Mouse (Mus musculus): ENCODE results near the gene Arhgef15. TPM values are rescaled to one million over a fixed set of nuclear protein-coding genes. Genes with fewer than 3 reads are reported as not detected.
A peak's percentile ranks its signal among the peaks of the same experiment; 100 is the strongest.

Arhgef15 gene
- polyA plus RNA-seq, 1 experiment from 2014 or later = 13.1 TPM

DNA sequence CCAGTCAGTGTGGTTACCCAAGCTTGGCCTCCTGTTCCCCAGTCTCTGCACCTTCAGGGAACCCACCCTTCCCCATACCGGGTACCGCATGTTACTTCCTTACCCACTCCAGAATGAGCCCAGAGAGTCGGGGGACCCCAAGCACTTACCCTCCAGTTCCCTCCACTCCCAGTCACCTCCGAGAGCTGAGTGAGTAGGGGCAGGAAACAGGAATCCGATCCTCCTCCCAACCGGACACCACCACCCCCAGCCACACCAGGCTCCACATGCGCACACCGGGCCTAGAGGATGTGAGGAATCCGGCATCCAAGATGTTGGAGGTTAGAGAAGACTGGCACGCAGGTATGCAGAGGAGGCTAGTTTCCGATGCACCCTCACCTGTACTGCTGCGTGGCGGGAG is 583 bp downstream of the Arhgef15 start:
- peaks cover 11% of the 10 kb centered on the region for H3K27me3 ChIP-seq (ENCODE audit: control insufficient read depth, insufficient read depth, low read length)
- peak overlapping the region; percentile 79 for H3K27ac ChIP-seq (ENCODE audit: low read length)
- ATAC-seq (replicated peaks; ENCODE audit: extremely low read depth, insufficient read depth, low FRiP score) = peak; percentile 38; the same call in 1 of the 2 replicates
- 26% methylated on average over 13 of the region's 13 CpGs for WGBS
- no peaks in the 10 kb centered on the region for H3K36me3 ChIP-seq (ENCODE audit: control insufficient read depth, insufficient read depth)
- peak overlapping the region; percentile 52 for H3K9ac ChIP-seq (ENCODE audit: low read length)
- H3K9me3 ChIP-seq (replicated peaks; ENCODE audit: control insufficient read depth, low read length) = no peaks in the 10 kb centered on the region
- H3K4me3 ChIP-seq (ENCODE audit: low read length) = peak overlapping the region; percentile 46
- peaks cover 4% of the 10 kb centered on the region; the same call in 1 of the 2 replicates for H3K4me1 ChIP-seq (ENCODE audit: control insufficient read depth, insufficient read depth, low read length)
- peak overlapping the region; percentile 43 for H3K4me2 ChIP-seq (ENCODE audit: low read depth, low read length)

DNA sequence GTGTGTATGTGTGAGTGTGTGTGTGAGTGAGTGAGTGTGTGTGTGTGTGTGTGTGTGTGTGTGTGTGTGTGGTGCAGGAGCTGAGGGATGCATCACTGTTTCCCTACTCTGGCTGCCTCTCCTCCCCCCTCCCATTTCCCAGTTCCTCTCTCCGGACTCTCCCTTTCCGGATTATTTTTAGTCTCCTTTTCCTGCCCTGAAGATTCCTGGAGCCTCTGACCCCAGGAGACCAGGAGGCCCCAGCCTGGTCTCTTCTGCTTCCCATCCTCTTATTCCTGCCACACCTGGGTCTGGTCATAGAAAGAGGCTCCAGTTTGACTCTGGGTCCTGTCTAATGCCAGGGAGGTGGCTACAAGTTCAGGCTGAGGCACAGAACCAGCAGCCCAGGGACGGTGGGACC is 1.2 kb downstream of the Arhgef15 start:
- H3K4me2 ChIP-seq (ENCODE audit: low read depth, low read length) = peak overlapping the region; percentile 43
- peaks cover 4% of the 10 kb centered on the region; the same call in 1 of the 2 replicates for H3K4me1 ChIP-seq (ENCODE audit: control insufficient read depth, insufficient read depth, low read length)
- 35% methylated on average over 3 of the region's 3 CpGs for WGBS
- ATAC-seq (replicated peaks; ENCODE audit: extremely low read depth, insufficient read depth, low FRiP score) = peak; percentile 49; the same call in 1 of the 2 replicates
- H3K9ac ChIP-seq (ENCODE audit: low read length) = peak overlapping the region; percentile 52
- H3K4me3 ChIP-seq (ENCODE audit: low read length) = peak overlapping the region; percentile 46
- peaks cover 11% of the 10 kb centered on the region for H3K27me3 ChIP-seq (ENCODE audit: control insufficient read depth, insufficient read depth, low read length)
- peak overlapping the region; percentile 79 for H3K27ac ChIP-seq (ENCODE audit: low read length)
- H3K9me3 ChIP-seq (replicated peaks; ENCODE audit: control insufficient read depth, low read length) = no peaks in the 10 kb centered on the region
- no peaks in the 10 kb centered on the region for H3K36me3 ChIP-seq (ENCODE audit: control insufficient read depth, insufficient read depth)

DNA sequence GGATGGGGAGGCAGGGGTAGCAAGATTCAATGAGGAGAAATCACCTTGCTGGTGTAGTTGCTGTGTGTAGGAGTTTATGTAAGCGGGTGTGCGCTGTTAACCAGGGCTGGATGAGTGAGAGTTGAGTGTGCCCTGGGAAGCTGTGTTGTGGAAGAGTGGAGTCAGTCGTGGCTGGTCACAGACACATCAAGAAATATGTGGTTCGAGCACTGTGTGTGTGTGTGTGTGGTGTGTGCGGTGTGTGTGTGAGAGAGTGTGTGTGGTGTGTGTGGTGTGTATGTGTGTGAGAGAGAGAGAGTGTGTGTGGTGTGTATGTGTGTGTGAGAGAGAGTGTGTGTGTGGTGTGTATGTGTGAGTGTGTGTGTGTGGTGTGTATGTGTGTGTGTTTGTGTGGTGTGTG is 1.8 kb downstream of the Arhgef15 start:
- Histone ChIP-seq H3K27ac (ENCODE audit: low read length) (no peak overlapping the region), H3K36me3 (ENCODE audit: control insufficient read depth, insufficient read depth) (no peaks in the 10 kb centered on the region), H3K9me3 (replicated peaks; ENCODE audit: control insufficient read depth, low read length) (no peaks in the 10 kb centered on the region), H3K27me3 (ENCODE audit: control insufficient read depth, insufficient read depth, low read length) (peaks cover 11% of the 10 kb centered on the region), H3K4me1 (ENCODE audit: control insufficient read depth, insufficient read depth, low read length) (peaks cover 4% of the 10 kb centered on the region; the same call in 1 of the 2 replicates), H3K4me2 (ENCODE audit: low read depth, low read length) (peak overlapping the region; percentile 67), H3K4me3 (ENCODE audit: low read length) (peak overlapping the region; percentile 46), H3K9ac (ENCODE audit: low read length) (no peak overlapping the region)
- ATAC-seq (replicated peaks; ENCODE audit: extremely low read depth, insufficient read depth, low FRiP score) = no peak
- 66% methylated on average over 5 of the region's 5 CpGs for WGBS

DNA sequence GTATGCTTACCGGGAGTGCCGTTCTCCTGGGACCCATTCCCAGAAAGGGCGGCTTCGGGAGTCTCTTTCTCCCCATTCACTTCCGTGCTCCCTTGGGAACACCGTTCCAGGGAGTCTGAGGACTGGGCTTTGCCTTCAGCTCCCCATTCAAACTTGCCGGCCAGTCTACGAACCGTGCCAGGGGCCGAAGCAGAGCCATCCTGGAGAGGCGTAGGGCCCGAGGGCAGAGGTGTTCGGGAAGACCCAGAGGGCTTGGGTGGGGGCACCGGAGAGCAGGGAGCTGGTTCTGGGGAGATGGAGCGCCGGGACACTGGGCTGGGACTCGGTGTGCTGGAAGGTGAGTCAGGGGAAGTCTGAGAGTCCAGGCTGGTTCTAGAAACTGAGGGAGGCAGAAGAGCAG is 2.9 kb downstream of the Arhgef15 start:
- 2% methylated on average over 17 of the region's 17 CpGs for WGBS
- no peaks in the 10 kb centered on the region for H3K9me3 ChIP-seq (replicated peaks; ENCODE audit: control insufficient read depth, low read length)
- peak overlapping the region; percentile 46 for H3K4me3 ChIP-seq (ENCODE audit: low read length)
- peaks cover 4% of the 10 kb centered on the region; the same call in 1 of the 2 replicates for H3K4me1 ChIP-seq (ENCODE audit: control insufficient read depth, insufficient read depth, low read length)
- H3K36me3 ChIP-seq (ENCODE audit: control insufficient read depth, insufficient read depth) = no peaks in the 10 kb centered on the region
- no peak overlapping the region for H3K27ac ChIP-seq (ENCODE audit: low read length)
- H3K9ac ChIP-seq (ENCODE audit: low read length) = peak overlapping the region; percentile 46
- H3K27me3 ChIP-seq (ENCODE audit: control insufficient read depth, insufficient read depth, low read length) = peaks cover 11% of the 10 kb centered on the region
- ATAC-seq (replicated peaks; ENCODE audit: extremely low read depth, insufficient read depth, low FRiP score) = no peak; the same call in 1 of the 2 replicates
- peak overlapping the region; percentile 67 for H3K4me2 ChIP-seq (ENCODE audit: low read depth, low read length)

DNA sequence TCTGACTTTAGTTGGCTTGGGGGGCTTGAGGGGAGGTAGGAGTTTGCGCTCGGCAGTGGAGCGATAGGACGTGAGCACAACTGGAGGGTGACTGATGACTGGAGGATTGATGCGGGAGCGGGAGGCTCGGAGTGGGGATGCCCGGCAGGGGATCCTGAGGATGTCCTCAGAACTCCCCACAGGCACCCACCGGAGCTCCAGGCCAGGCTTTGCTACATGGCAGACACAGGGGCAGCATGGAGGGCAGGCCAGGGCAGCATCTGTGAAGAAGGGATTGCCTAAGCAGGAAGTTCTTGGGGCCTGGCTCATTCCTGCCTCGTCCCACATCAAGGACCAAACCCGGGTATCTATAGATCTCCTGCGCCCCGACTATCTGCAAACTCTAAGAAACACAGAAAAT is 3.4 kb downstream of the Arhgef15 start:
- no peak for ATAC-seq (replicated peaks; ENCODE audit: extremely low read depth, insufficient read depth, low FRiP score)
- Histone ChIP-seq H3K27me3 (ENCODE audit: control insufficient read depth, insufficient read depth, low read length) (peaks cover 11% of the 10 kb centered on the region), H3K4me2 (ENCODE audit: low read depth, low read length) (peak overlapping the region; percentile 67), H3K9me3 (replicated peaks; ENCODE audit: control insufficient read depth, low read length) (no peaks in the 10 kb centered on the region), H3K27ac (ENCODE audit: low read length) (no peak overlapping the region), H3K4me3 (ENCODE audit: low read length) (peak overlapping the region; percentile 46), H3K4me1 (ENCODE audit: control insufficient read depth, insufficient read depth, low read length) (peaks cover 4% of the 10 kb centered on the region; the same call in 1 of the 2 replicates), H3K36me3 (ENCODE audit: control insufficient read depth, insufficient read depth) (no peaks in the 10 kb centered on the region), H3K9ac (ENCODE audit: low read length) (peak overlapping the region; percentile 46)
- WGBS = 23% methylated on average over 13 of the region's 13 CpGs

DNA sequence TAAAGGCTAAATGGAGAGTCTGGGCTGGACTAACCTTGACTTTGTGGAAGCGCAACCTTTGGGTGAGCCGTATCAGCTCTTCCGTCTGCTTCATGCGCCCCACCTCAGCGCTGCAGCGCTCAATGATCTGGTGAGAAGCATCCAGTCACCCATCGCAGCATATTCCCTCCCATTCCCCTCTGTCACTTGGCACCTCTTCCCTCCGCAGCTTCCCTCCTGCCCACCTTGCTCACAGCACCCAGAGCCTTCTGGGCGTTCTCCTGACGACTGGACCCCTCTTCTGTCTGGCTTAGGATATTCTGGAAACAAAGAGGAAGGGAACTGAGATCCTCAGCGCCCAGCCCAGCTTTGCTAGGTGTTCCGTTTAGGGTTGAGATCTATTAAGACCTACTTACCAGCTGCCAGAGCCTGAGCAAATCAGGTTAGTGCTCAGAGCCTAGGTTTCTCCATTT is 9.7 kb downstream of the Arhgef15 start:
- no peak overlapping the region for H3K27ac ChIP-seq (ENCODE audit: low read length)
- 0 out of 2 replicates have a peak overlapping the region, but pooled peaks have one; percentile 18 for H3K4me3 ChIP-seq (ENCODE audit: low read length)
- H3K36me3 ChIP-seq (ENCODE audit: control insufficient read depth, insufficient read depth) = peaks cover 3% of the 10 kb centered on the region; the same call in 1 of the 2 replicates
- H3K4me2 ChIP-seq (ENCODE audit: low read depth, low read length) = peak overlapping the region; percentile 54
- H3K27me3 ChIP-seq (ENCODE audit: control insufficient read depth, insufficient read depth, low read length) = no peaks in the 10 kb centered on the region; the same call in 1 of the 2 replicates
- ATAC-seq (replicated peaks; ENCODE audit: extremely low read depth, insufficient read depth, low FRiP score) = no peak
- 17% methylated on average over 12 of the region's 12 CpGs for WGBS
- no peaks in the 10 kb centered on the region for H3K9me3 ChIP-seq (replicated peaks; ENCODE audit: control insufficient read depth, low read length)
- H3K4me1 ChIP-seq (ENCODE audit: control insufficient read depth, insufficient read depth, low read length) = peaks cover 4% of the 10 kb centered on the region
- no peak overlapping the region for H3K9ac ChIP-seq (ENCODE audit: low read length)

DNA sequence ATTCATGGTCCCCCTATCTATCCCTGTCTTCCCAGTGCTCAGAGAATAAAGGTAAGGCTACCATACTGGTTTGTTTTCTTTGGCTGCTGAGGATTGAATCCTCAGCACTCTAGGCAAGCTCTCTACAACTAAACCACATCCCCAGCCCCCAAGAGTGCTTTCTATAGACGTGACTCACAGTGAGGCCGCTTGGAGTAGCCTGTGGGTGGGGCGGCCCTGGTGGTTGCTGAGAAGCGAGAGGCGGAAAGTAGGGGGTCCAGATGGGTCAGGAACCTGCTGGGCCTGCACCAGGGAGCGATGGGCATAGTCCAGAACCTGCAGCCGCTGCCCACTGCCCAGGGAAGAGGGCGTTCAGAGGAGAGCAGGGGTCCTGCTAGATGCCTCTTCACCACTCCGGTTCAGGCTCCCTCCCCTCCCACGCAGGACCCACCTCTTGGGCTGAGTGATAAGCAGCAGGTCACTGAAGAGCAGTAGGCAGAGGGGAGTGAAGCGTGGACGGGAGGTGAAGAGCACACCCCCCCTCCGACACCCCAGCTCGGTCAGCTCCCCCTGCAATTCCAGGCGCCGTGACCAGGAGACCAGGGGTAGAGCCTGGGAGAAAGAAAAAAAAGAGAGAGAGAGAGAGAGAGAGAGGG is 10.4 kb downstream of the Arhgef15 start:
- no peak for ATAC-seq (replicated peaks; ENCODE audit: extremely low read depth, insufficient read depth, low FRiP score)
- Histone ChIP-seq H3K9me3 (replicated peaks; ENCODE audit: control insufficient read depth, low read length) (no peaks in the 10 kb centered on the region), H3K4me2 (ENCODE audit: low read depth, low read length) (peak overlapping the region; percentile 52), H3K4me1 (ENCODE audit: control insufficient read depth, insufficient read depth, low read length) (peaks cover 4% of the 10 kb centered on the region), H3K27me3 (ENCODE audit: control insufficient read depth, insufficient read depth, low read length) (no peaks in the 10 kb centered on the region; the same call in 1 of the 2 replicates), H3K27ac (ENCODE audit: low read length) (no peak overlapping the region), H3K36me3 (ENCODE audit: control insufficient read depth, insufficient read depth) (peaks cover 3% of the 10 kb centered on the region; the same call in 1 of the 2 replicates), H3K4me3 (ENCODE audit: low read length) (no peak overlapping the region), H3K9ac (ENCODE audit: low read length) (no peak overlapping the region)
- WGBS = 21% methylated on average over 13 of the region's 16 CpGs

DNA sequence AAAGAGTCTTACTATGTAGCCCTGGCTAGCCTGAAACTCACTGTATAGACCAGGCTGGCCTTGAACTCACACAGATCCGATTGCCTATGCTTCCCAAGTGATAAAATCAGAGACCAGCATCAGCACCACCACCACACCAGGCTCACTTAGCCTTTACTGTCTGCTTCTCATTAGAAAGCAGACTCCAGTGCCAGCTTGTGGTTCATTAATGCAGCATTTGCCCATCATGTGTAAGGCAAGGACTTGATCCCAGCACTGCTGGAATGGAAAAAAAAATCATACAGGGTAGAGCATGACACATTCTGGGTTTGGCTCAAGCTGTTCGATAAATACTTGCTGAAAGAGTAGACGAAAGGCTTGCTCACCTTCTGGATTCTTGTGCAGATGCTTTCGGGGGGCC is 11.3 kb downstream of the Arhgef15 start:
- ATAC-seq (replicated peaks; ENCODE audit: extremely low read depth, insufficient read depth, low FRiP score) = no peak
- Histone ChIP-seq H3K27me3 (ENCODE audit: control insufficient read depth, insufficient read depth, low read length) (no peaks in the 10 kb centered on the region; the same call in 1 of the 2 replicates), H3K27ac (ENCODE audit: low read length) (no peak overlapping the region), H3K36me3 (ENCODE audit: control insufficient read depth, insufficient read depth) (peaks cover 3% of the 10 kb centered on the region; the same call in 1 of the 2 replicates), H3K4me2 (ENCODE audit: low read depth, low read length) (no peak overlapping the region), H3K9ac (ENCODE audit: low read length) (no peak overlapping the region), H3K4me3 (ENCODE audit: low read length) (no peak overlapping the region), H3K4me1 (ENCODE audit: control insufficient read depth, insufficient read depth, low read length) (peaks cover 4% of the 10 kb centered on the region), H3K9me3 (replicated peaks; ENCODE audit: control insufficient read depth, low read length) (no peaks in the 10 kb centered on the region)
- WGBS = 85% methylated on average over 4 of the region's 4 CpGs

DNA sequence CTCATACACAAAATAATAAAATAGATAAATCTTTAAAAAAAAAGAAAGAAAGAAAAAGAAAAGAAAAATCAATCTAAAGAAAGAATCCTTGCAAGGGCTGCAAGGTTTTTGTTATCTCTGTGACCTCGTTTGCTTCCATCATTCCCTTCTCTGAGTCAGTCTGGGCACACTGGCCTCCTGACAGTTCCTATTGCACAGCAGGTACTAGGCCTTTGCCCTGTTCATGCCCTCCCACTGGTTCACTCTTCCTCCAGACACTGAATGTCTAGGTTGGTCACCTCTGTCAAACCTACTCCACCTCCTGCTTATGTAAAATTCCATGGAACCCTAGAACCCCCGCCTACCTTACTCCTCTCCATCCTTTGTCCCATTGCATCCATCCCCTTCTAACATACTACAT is 12.0 kb downstream of the Arhgef15 start:
- Histone ChIP-seq H3K9me3 (replicated peaks; ENCODE audit: control insufficient read depth, low read length) (no peaks in the 10 kb centered on the region), H3K27ac (ENCODE audit: low read length) (no peak overlapping the region), H3K27me3 (ENCODE audit: control insufficient read depth, insufficient read depth, low read length) (no peaks in the 10 kb centered on the region), H3K4me1 (ENCODE audit: control insufficient read depth, insufficient read depth, low read length) (peaks cover 7% of the 10 kb centered on the region), H3K36me3 (ENCODE audit: control insufficient read depth, insufficient read depth) (peaks cover 3% of the 10 kb centered on the region; the same call in 1 of the 2 replicates), H3K9ac (ENCODE audit: low read length) (no peak overlapping the region), H3K4me2 (ENCODE audit: low read depth, low read length) (no peak overlapping the region), H3K4me3 (ENCODE audit: low read length) (no peak overlapping the region)
- ATAC-seq (replicated peaks; ENCODE audit: extremely low read depth, insufficient read depth, low FRiP score) = no peak
- WGBS = 74% methylated on average over 2 of the region's 2 CpGs
